Mouse (Mus musculus) brain, adult 2 months (tissue): Measurements from ENCODE around the gene Gadd45b.

ENCODE experiments used
- DNase-seq: peaks from one replicate; pipeline ENCODE4 v3.0.0; 2011; ENCODE audit warnings: low read depth, low spot score

The Gadd45b gene

DNA sequence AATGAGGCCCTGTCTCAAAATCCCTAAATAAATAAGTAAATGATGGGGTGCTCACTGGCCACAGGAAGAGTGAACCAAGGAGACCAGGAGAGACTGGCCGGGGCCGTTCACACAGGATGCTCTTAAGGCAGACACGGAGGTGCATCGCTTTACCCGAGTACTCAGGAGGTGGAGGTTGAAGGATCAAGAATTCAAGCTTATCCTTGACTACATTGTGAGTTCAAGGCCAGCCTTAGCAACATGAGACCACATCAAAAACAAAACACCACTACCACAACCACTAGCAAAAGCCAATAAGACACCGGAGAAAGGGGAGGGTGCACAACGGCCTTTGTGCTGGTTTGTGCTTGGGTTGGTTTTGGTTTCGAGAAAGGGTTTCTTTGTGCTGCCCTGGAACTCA, 26.5 kb downstream of the Gadd45b start:
- no peak for DNase-seq

DNA sequence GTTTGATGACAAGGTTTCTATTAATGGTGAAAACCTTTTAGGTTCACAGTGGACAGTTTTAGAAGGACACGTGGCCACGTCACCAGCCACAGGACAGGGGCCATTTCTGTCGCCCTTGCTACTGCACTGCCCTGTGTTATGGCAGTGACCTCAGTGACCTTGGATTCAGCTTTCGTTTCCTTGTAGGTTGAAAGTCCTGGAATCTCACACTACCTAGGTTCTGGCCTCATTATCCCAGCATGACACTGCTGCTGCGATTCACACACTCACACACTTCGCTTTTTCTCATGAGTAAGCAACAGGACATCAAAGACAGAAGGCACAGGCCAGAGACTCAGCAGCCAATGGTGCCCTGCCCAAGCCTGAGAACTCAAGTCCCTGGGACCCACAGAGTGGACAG, 27.0 kb downstream of the Gadd45b start:
- no peak for DNase-seq

DNA sequence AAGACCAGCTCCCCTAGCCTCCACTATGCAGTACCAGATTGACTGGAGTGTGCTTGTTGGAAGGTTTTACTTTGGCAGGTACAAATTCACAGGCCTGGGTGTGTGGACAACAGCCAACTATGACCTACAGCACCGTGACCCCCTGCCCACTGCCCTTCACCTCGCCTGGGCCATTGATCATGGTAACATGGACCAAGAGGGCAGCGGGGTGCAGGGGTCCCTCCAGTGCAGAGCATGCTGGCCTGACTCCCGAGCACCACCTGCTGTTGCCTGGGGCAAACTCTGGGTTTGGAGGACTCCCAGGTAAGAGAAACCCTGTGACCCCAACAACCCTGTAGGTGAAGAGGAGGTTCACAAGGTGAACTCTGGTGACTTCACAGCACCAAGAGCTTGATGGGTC, 27.9 kb downstream of the Gadd45b start:
- no peak for DNase-seq

DNA sequence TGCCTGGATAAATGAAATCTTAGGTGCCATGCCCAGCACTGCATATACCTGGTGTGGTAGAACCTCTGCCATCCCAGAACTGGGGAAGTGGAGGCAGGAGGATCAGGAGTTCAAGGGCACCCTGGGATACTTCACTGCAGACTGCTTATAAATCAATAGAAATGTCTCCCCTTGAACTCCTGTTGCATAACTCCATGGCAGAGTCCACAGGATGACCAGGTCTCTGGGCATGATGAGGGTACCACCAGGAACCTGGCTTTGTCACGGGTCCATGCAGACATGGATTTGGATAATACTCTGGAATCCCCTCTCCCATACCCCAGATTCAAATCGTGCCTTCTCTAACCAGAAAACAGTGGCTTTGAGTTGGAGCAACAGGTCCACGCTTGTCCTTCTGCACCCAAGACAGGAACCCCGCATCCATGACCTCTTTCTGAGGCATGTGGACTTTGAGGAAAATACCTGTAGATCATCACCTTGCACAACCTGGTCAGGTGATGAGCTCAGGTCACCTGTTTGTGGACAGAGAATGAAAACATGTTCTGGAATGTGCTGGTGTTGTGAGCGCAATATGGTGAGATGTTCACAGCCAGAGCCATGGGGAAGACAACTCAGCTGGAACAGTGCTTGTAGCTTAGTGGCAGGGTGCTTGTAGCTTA, 29.2 kb downstream of the Gadd45b start:
- no peak for DNase-seq

DNA sequence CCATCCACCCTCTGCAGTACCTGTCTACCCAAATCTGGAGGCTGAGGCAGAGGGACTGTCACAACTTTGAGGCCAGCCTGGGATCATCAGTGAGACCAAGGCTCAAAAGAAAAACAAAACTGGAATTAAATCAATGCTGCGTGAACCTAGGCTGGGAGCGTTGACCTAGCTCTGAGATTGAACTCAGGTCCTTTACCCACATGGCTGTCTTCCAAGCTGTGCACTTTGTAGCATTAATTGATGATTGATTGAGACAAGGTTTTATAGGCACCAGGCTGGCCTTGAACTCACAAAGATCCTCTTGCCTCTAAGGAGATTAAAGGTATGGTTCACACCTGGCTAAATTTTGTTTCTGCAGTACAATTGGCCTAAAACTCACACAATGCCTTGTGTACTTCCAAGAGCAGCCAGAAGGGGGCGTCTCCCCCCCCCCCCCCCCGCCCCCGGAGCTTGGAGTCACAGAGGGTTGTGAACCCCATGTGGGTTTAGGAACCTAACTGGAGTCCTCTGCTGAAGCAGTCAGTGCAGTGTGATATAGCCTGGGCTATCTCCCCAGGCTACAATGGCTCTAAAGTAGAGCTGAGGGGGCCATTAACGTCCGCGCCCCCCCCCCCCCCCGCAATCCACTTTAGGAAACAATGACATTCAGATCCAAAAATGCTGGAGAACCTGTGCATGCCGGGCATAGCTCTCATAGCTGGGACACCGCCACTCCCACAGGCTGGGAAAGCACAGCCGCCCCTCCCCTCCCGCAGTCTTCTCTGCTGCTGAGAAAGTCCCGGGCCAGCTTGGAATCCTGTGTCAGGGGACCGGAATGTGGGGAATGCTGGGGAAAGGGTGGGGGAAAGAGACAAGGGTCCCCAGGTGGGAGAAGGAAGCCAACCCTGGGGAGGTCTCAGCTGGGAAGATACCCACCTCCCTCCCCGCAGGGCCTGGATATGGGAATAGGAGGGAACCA, 31.0 kb downstream of the Gadd45b start:
- DNase-seq: no peak

DNA sequence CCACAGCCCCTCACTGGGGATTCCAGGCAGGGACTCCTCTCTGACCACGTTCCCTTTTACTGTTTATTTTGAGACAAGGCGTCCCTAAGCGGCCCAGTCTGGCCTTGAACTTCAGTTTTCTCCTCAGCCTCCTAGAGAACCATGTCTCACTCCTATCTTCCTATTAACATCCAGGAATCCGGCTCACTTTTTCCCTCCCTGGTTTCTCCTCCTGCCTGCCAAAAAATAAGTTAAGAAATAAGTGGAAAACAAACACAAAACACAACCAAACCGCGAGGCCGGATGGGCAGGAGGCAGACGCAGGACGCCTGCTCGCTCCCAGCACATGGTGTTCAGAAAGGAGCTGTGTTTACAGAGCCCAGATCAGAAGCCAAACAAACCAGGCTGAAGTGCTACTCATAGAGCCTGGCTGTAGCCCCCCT, 32.2 kb downstream of the Gadd45b start:
- no peak for DNase-seq

DNA sequence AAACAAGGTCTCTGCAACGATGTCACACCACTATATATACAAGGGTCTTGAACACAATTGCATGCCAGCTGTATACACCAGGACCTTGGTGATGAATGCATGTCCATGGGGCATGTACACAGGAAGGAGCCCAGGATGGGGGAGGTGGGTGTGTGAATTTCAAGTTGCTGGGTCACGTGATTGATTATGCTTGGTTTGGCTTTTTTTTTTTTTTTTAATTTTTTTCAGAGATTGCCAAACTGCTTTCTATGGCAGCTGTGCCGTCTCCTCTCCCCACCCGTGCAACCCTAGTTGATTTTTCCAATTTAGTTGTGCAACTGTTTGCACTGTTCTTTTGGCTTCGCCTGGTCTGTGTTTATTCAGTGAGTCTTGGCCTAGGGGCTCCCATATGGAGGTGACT, 32.7 kb downstream of the Gadd45b start:
- no peak for DNase-seq

DNA sequence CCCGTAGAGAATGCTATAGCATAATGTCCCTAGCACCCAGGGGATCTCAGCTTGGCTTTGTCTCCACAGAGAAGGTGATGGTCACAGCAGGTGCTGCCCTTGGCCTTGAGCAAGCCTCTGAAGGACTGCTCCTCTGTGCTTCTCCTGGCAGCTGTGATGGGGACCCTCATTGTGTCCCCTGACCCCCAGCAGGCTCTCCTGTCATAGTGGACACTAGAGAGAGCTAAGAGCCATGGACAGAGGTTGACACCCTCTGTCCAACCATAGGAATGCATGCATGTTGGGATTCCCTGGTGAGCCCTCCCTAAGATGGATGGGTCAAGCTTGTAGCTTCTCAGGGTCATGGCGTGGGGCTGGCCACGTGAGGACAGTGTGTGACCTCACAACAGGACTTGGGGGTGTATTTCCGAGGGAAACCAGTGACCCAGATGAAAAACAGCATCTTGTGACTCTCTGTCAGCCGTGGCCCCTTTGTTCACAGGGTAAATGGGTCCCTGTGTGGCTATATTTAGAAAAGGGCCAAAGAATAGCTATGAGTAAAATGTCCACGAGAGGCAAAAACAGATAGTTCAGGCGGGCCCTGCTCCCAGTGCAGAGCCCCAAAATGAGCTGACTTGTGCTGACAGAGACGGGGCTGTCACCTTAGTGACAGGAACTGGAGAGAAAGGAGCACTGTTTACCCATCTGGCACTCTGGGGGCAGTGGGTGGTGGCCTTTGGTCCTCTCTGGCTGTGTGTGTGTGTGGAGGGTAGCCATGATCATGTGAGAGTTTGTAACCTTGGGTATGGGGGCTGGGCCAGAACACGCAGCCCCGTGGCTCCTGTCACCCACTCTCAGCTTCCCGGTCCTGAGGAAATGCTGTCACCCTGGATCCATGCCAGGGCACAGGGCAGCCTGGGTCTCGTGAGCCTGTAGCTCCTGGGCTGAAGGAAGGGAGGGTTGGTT, 33.4 kb downstream of the Gadd45b start:
- DNase-seq: peak; percentile 78

DNA sequence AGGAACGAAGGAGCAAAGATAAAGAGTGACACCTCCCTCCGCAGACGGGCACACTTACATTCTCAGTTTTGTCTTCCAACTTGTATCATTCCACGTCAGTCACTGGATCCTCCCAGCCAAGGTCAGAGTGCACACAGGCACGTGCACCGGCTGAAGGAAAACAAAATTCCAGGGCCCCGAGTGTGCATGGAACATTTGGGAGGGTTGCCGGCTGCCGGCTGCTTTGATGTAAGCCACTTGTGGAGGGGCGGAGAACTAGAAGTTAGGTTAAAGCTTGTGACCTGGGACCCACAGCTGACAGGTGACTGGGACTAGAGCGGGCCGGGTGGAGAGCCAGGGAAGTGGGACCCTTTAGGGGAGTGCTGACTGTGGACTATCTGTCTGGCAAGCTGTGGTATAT, 36.4 kb downstream of the Gadd45b start:
- DNase-seq: no peak

DNA sequence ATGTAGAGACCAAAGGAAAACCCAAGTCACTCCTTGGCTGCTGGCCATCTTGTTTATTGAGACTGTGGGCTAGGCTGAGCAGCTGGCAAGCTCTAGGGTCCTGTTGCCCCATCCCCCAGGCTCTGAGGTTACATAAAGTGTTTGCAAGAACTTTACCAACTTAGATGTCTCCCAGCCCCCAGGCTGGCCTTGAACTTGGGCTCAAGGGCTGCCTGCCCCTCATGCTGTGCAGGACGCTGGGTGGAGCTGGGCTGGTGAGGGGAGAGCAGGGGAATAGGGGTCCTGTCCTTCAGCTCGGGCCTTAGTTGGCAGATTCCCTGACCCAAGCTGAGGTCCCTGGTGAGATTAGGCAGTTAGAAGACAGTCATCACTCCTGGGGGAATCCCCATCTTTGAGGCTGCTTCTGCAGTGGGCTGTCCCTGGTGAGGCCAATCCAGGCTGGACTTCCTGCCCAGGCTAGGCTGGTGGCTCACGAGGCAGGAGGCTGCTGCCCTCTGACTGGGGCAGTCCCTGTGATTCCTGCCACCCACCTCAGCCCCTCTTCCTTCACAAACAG, 37.3 kb downstream of the Gadd45b start:
- no peak for DNase-seq

DNA sequence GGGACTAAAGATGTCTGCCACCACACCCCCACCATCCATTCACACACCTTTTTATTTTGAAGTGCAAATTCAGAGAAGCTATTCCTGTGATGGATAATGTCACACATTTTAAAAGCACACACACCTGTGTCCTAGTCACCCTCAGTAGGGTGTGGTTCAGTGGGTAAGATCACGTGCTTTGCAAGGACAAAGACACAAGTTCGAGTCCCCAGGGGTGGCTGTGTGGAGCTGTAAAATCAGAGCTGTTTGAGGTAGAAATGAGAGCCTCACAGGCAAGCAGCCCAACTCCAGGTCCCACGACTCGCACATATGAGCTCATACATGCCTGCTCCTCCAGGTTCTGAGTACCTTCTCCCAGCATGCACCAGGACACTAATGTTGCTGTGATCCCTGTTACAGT, 38.2 kb downstream of the Gadd45b start:
- no peak for DNase-seq

DNA sequence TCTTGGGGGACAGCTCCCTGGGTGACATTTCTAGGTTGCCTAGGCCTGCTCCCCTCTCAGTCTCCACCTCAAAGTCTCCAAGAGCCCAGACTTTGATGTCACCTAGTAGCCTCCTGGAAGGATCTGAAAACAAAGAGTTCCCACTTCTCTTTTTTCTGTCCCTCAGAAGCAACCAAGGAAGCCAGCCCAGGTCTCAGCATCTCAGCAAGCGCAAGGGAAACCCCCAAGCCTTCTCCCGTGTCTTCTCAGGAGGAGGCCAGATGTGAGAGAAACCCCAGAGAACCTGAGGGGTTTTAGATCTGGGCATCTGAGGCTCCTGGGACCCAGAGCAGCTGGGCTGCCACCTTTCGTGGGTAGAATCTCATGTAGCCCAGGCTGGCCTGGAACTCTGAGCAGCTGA, 39.4 kb downstream of the Gadd45b start:
- DNase-seq: no peak

DNA sequence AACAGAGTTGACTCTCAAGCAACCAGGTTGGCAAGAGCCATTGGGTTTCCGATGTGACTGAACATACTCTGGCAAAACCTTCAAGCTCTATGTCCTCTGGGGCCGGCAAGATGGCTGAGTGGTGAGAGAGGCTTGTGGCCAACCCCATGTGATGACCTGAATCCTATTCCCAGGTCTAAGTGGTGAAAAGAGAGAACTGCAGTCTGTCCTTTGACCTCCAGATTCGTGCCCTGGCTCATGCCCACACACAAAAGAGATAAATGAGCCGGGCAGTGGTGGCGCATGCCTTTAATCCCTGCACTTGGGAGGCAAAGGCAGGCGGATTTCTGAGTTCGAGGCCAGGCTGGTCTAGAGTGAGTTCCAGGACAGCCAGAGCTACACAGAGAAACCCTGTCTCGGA, 40.3 kb downstream of the Gadd45b start:
- no peak for DNase-seq

DNA sequence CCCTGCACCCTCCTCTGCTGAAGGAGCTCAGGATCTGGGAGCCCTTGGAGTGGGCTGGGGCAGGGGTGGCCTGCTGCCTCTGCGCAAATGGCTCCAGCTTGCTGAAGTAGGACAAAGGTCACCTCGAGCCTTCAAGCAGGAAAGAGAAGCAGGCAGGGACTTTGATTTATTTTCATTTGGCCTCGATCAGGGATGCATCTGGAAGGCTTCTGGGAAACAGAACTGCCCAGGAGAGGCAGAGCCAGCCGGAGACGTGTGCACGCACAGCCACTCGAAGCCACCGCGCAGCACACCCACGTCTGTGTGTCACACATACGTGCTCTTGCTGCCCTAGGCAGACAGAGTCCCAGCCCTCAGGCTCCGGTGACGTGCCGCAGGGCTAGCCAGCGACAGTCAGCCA, 41.7 kb downstream of the Gadd45b start:
- no peak for DNase-seq

DNA sequence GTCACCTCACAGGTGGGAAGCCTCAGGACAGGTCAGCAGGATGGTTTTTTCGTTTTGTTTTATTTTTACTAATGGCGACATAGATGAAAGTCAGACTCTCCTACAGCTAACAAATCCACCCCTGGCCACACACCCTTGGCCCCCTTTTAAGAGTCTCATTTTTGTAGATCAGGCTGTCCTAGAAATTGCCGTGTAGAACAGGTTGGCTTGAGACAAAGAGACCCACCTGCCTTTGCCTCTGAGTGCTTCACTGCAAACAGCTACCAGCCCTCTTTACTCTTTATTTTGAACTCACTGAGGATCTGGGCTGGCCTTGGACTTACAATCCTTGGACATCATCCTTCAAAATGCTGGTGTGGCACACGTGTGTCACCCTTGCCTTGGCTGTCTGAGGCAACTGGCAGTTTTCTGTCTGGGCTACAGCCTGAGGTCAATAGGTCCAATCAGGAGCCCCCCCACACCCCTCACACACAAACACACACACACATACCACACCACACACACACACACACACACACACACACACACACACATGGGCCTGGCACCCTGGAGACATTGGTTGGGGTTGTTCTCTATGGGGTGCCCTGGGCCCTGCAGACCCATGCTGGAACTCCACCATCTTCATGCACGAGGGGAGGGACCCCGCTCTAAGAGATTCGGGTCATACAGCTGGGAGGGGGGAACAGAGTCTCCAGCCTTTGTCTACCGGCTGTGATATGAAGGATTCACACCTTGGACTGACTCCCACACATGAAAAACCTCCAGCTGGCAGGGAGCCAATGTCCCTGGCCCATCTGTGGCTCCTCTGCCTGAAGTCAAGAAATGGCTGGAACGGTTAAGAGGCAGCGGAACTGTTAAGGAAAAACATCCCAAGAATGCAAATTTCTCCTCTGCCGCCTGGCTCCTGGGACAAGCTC, 42.5 kb downstream of the Gadd45b start:
- peak; percentile 80 for DNase-seq

DNA sequence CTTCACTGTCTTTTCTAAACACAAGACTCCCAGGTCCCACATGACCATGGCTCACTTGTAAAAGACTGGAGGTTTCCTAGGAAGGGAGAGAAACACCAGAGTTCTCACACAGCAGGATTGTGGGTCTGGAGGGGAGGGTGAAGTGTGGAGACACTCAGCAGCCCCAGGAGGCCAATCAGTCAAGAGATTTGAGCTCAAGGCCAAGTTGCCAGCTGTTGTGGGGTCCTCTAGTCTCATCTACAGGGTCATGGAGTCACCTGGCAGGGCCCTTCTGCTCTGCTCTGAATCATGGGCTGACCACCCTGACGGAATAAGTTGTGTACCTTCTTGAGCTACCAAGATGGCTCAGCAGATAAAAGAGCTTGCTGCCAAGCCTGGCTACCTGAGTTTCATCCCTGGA, 43.8 kb downstream of the Gadd45b start:
- no peak for DNase-seq

DNA sequence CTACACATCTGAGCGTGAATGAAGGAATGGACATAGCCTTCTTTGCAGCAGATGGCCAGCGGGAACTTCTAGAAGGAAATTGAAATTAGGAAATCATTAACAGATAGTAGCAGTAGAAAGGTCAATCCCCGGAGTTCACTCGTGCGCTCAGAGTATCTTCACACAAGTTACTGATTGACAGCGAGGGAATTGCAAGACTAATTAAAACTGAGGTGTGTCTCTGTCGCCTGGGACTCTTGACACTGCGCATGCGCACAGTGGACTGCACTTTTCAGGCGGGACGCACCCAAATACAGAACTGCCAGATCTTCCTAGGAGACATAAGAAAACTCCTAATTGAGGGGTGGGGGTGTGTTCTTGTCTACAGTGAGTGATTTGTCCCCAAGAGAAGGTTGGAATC, 45.6 kb downstream of the Gadd45b start:
- no peak for DNase-seq

DNA sequence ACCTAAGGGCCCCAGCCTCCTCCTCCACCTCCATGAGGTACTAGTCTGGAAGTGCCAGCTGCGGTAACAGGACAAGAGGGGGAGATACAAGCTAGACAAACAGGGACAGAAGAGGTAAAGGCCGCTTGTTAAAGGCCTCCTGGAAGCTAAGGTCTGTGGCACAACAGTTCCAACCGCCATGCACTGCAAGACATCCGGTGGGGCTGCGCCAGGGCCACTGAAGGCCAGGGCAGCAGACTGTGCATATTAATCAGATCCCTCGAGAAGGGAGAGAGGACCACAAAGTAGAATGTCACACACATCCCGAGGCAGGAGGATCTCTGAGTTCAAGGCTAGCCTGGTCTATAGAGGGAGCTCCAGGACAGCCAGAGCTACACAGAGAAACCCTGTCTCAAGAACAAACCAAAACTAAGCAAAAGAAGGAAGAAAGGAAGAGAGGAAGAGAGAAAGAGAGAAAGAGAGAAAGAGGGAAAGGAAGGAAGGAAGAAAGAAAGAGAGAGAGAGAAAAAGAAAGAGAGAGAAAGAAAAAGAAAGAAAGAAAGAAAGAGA, 51.8 kb downstream of the Gadd45b start:
- DNase-seq: no peak
